Mouse (Mus musculus): Measurements from ENCODE around the gene Igf2bp3. TPM values are rescaled to one million over a fixed set of nuclear protein-coding genes. Genes with fewer than 3 reads are reported as not detected.

Gene Igf2bp3
- polyA plus RNA-seq, 1 experiment: 1.3 TPM

- WGBS: 78% methylated on average over 5 of the region's 5 CpGs
- H3K36me3 ChIP-seq (ENCODE audit: control insufficient read depth, insufficient read depth, low read length): no peaks in the 10 kb centered on the region
Observed at GRCm38 (mm10) chr6:49136739-49137138, 78.0 kb downstream of the Igf2bp3 start.

GRCm38 (mm10) chr6:49132352-49133090, 82.2 kb downstream of the Igf2bp3 start:
- no peak for DNase-seq
- no peaks in the 10 kb centered on the region for H3K36me3 ChIP-seq (ENCODE audit: control insufficient read depth, insufficient read depth, low read length)
- TF ChIP-seq POLR2A (IDR thresholded peaks at IDR 0.05; ENCODE audit: control insufficient read depth, extremely low read depth, insufficient read depth, low read length, poor library complexity) (no peak), CTCF (IDR thresholded peaks at IDR 0.05; ENCODE audit: borderline replicate concordance, control insufficient read depth, extremely low read depth, insufficient read depth, low read length, poor library complexity) (no peak)
- H3K27ac ChIP-seq (ENCODE audit: control insufficient read depth, insufficient read depth, low read length): no peak overlapping the region
- H3K4me3 ChIP-seq (ENCODE audit: control insufficient read depth, insufficient read depth, low read length): no peak overlapping the region
- H3K4me1 ChIP-seq (replicated peaks; ENCODE audit: control insufficient read depth, insufficient read depth, low read length): peaks cover 4% of the 10 kb centered on the region
- H3K27me3 ChIP-seq (ENCODE audit: control insufficient read depth, insufficient read depth, low read length): no peaks in the 10 kb centered on the region
- WGBS: 91% methylated on average over 6 of the region's 6 CpGs

More at GRCm38 (mm10) chr6:49136739-49137138, 78.0 kb downstream of the Igf2bp3 start:
- no peak overlapping the region for H3K27ac ChIP-seq (ENCODE audit: control insufficient read depth, insufficient read depth, low read length)
- H3K4me3 ChIP-seq (ENCODE audit: control insufficient read depth, insufficient read depth, low read length): no peak overlapping the region
- no peak for DNase-seq
- H3K4me1 ChIP-seq (replicated peaks; ENCODE audit: control insufficient read depth, insufficient read depth, low read length): peaks cover 2% of the 10 kb centered on the region; the same call in 1 of the 2 replicates
- TF ChIP-seq CTCF (IDR thresholded peaks at IDR 0.05; ENCODE audit: borderline replicate concordance, control insufficient read depth, extremely low read depth, insufficient read depth, low read length, poor library complexity) (no peak), POLR2A (IDR thresholded peaks at IDR 0.05; ENCODE audit: control insufficient read depth, extremely low read depth, insufficient read depth, low read length, poor library complexity) (no peak)
- no peaks in the 10 kb centered on the region for H3K27me3 ChIP-seq (ENCODE audit: control insufficient read depth, insufficient read depth, low read length)

DNA sequence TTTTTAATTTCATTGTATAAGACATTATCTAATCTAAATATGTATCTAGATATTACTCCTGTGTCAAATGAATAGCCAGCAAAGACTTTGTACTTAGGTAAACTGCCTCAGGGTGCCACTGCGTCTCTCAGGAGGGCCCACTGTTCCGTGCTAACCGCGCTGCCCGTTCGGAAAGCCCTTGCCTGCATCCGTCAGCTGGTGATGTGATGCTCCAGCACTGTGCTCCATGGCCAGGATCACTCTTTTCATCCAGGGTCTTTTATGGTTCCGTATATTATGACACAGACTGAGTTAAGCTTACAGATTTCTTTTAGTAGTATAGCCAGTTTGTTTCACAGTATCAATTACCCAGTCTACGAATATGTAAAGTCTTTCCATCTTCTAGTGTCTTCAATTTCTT, 82.9 kb downstream of the Igf2bp3 start:
- no peak for TF ChIP-seq POLR2A (IDR thresholded peaks at IDR 0.05; ENCODE audit: control insufficient read depth, extremely low read depth, insufficient read depth, low read length, poor library complexity)
- no peak for TF ChIP-seq CTCF (IDR thresholded peaks at IDR 0.05; ENCODE audit: borderline replicate concordance, control insufficient read depth, extremely low read depth, insufficient read depth, low read length, poor library complexity)
- no peaks in the 10 kb centered on the region for H3K36me3 ChIP-seq (ENCODE audit: control insufficient read depth, insufficient read depth, low read length)
- H3K4me3 ChIP-seq (ENCODE audit: control insufficient read depth, insufficient read depth, low read length): no peak overlapping the region
- H3K27me3 ChIP-seq (ENCODE audit: control insufficient read depth, insufficient read depth, low read length): no peaks in the 10 kb centered on the region
- over 99% methylated on average over 9 of the region's 9 CpGs for WGBS
- no peak overlapping the region for H3K27ac ChIP-seq (ENCODE audit: control insufficient read depth, insufficient read depth, low read length)
- H3K4me1 ChIP-seq (replicated peaks; ENCODE audit: control insufficient read depth, insufficient read depth, low read length): peaks cover 4% of the 10 kb centered on the region
- DNase-seq: no peak

DNA sequence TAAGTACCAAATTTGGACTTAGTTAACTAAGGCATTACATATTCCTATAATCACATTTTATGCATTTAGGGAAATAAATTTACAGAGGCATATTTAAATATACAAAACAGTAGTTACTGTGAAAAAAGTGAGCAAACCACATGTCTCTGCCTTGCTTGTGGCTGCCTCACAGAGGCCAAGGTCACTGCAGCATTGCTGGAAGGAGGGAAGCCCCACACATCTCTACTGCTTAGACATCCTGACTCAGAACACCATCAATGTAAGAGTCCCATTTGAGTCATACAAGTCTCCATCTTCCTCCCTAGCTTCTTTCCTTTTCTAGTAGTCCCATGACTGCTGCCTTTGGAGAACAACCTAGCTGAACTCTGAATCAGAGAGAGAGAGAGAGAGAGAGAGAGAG, 84.4 kb downstream of the Igf2bp3 start:
- H3K27ac ChIP-seq (ENCODE audit: control insufficient read depth, insufficient read depth, low read length): no peak overlapping the region
- no peak for DNase-seq
- peaks cover 4% of the 10 kb centered on the region for H3K4me1 ChIP-seq (replicated peaks; ENCODE audit: control insufficient read depth, insufficient read depth, low read length)
- no peaks in the 10 kb centered on the region for H3K36me3 ChIP-seq (ENCODE audit: control insufficient read depth, insufficient read depth, low read length)
- H3K27me3 ChIP-seq (ENCODE audit: control insufficient read depth, insufficient read depth, low read length): no peaks in the 10 kb centered on the region
- TF ChIP-seq POLR2A (IDR thresholded peaks at IDR 0.05; ENCODE audit: control insufficient read depth, extremely low read depth, insufficient read depth, low read length, poor library complexity) (no peak), CTCF (IDR thresholded peaks at IDR 0.05; ENCODE audit: borderline replicate concordance, control insufficient read depth, extremely low read depth, insufficient read depth, low read length, poor library complexity) (no peak)
- H3K4me3 ChIP-seq (ENCODE audit: control insufficient read depth, insufficient read depth, low read length): no peak overlapping the region

GRCm38 (mm10) chr6:49120370-49120769, 94.4 kb downstream of the Igf2bp3 start:
- Histone ChIP-seq H3K4me1 (replicated peaks; ENCODE audit: control insufficient read depth, insufficient read depth, low read length) (peaks cover 9% of the 10 kb centered on the region), H3K27me3 (ENCODE audit: control insufficient read depth, insufficient read depth, low read length) (no peaks in the 10 kb centered on the region), H3K27ac (ENCODE audit: control insufficient read depth, insufficient read depth, low read length) (peak overlapping the region; percentile 33), H3K4me3 (ENCODE audit: control insufficient read depth, insufficient read depth, low read length) (no peak overlapping the region), H3K36me3 (ENCODE audit: control insufficient read depth, insufficient read depth, low read length) (no peaks in the 10 kb centered on the region)
- WGBS: 93% methylated on average over 3 of the region's 3 CpGs
- no peak for TF ChIP-seq CTCF (IDR thresholded peaks at IDR 0.05; ENCODE audit: borderline replicate concordance, control insufficient read depth, extremely low read depth, insufficient read depth, low read length, poor library complexity)
- TF ChIP-seq POLR2A (IDR thresholded peaks at IDR 0.05; ENCODE audit: control insufficient read depth, extremely low read depth, insufficient read depth, low read length, poor library complexity): no peak
- no peak for DNase-seq

DNA sequence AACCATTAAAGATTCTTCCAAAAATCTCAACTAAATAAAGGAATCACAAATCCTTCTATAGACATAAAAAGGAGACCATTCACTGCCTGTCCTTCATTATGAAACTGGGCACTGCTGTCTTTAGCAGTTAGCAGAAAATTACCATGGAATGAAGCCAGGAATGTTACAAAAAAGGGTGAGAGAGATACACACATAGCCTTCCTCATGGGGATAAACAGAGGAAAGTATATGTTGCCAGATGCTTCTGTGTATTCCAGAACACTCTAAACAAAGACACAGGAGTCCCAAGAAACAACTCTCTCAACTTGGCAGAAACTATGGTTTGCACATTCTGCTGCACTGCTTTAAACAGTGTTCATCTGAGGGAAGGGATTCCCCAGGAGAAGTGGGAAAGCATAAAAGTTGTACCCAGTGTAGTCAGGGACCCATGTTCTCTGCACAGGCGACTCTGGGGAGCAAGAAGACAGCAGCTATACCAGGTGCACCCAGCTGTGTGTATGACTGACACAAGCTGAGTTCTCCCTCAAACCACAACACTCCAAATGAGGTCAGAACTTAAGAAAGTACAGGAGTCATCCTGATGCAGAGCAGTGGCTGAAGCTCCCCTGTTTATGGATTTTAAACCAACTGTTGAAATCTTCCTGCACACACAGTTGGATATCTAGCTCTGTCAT, 95.2 kb downstream of the Igf2bp3 start:
- peak; percentile 15 for DNase-seq
- Histone ChIP-seq H3K27ac (ENCODE audit: control insufficient read depth, insufficient read depth, low read length) (no peak overlapping the region; the same call in 1 of the 2 replicates), H3K27me3 (ENCODE audit: control insufficient read depth, insufficient read depth, low read length) (no peaks in the 10 kb centered on the region), H3K4me3 (ENCODE audit: control insufficient read depth, insufficient read depth, low read length) (no peak overlapping the region), H3K4me1 (replicated peaks; ENCODE audit: control insufficient read depth, insufficient read depth, low read length) (peaks cover 9% of the 10 kb centered on the region), H3K36me3 (ENCODE audit: control insufficient read depth, insufficient read depth, low read length) (no peaks in the 10 kb centered on the region)
- TF ChIP-seq CTCF (IDR thresholded peaks at IDR 0.05; ENCODE audit: borderline replicate concordance, control insufficient read depth, extremely low read depth, insufficient read depth, low read length, poor library complexity) (no peak), POLR2A (IDR thresholded peaks at IDR 0.05; ENCODE audit: control insufficient read depth, extremely low read depth, insufficient read depth, low read length, poor library complexity) (no peak)
- 7% methylated on average over 1 of the region's 1 CpGs for WGBS
